Mouse (Mus musculus): ENCODE measurements around the gene Tbl1xr1.

Tbl1xr1 gene

DNA sequence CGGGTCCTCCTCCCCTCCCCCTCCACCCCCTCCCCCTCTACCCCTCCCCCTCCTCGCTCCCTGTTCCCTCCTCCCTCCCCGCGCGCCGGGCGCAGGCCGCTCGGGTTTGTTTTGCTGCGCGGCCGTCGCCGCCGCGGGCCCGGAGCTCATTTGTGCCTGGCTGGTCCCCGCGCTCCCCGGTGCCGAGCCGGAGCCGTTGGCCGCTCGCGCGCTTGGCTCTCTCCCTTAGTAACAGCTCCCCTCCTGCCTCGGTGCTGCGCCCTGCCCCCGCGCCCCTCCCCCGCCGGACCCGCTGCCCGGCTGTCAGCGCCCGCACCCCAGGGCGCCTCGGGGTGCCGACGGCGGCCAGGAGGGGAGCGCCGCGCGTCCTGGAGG is at the start of gene Tbl1xr1:
Tbl1xr1 (plus strand) TSS at position 92 of the 375 bp plus-strand sequence.
- peak; percentile 92 for DNase-seq (ENCODE audit: low spot score)

DNA sequence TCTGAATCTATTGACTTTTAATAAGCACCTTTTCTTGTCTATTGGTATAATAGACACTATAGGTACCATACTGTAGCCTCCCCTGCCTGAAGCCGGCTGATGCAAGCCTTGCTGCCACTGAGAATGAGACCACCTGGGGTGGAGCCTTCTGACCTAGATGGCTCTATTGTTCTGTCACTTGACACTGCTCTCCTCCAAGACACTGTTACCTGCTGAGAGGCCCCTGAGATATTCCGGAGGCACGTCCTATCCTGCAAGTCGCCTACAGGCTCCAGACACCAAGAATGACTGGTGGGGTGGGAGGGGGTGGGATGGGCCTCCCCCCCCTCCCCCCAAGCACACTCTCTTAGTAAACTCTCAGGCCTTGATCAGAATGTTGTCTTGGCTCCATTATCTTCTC is 38.4 kb upstream of the Tbl1xr1 start:
- DNase-seq (ENCODE audit: low spot score), result no peak

DNA sequence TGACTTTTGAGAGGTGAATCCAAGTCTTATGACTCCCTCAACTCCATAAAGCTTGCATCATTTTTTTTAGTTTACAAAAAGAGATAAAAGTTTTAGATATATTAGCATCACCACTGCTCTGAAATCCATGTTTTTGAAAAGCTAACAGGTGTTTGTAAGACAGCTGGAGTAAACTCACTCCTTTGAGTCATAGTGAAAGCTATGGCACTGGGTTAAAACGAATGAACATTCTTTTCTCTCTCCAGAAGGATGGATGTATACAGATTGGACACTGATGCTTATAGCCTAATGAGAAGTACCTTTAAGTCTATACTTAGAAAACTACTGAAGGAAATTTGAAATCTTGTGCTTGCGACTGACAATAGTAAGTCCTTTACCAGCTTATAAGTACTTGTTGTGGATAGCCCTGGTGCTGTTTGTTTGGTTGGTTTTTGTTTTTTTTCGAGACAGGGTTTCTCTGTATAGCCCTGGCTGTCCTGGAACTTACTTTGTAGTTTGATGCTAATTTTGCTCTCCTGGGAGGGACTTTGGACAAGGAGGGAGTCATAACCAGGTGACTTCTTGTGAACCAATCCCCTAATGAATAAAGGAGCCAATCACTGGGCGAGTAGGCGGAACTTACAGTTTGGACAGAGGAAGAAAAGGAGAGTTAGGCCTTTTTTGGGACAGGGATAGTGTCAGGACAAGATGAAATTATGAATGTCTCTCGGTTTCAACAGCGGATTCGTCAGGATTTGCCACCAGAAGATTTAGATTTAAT is 37.2 kb upstream of the Tbl1xr1 start:
- no peak for DNase-seq (ENCODE audit: low spot score)

DNA sequence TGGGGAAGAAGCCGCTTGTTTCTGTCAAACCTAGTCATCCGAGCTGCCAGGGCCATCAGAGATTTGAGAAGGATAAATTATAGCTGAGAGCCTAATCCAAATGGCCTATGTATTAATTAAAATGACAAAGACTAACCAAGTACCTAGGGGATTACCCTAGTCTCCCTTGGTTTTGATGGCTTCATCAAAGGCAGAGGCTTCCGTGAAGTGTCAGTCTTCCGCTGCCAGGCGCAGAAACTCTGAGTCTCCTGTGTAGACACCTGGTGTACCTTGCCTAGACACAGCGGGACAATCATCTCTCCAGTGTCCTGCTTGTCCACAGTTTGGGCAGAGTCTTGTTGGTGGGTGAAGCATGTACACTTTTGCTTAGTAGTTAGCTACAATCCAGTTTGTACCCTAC is 35.8 kb upstream of the Tbl1xr1 start:
- no peak for DNase-seq (ENCODE audit: low spot score)

DNA sequence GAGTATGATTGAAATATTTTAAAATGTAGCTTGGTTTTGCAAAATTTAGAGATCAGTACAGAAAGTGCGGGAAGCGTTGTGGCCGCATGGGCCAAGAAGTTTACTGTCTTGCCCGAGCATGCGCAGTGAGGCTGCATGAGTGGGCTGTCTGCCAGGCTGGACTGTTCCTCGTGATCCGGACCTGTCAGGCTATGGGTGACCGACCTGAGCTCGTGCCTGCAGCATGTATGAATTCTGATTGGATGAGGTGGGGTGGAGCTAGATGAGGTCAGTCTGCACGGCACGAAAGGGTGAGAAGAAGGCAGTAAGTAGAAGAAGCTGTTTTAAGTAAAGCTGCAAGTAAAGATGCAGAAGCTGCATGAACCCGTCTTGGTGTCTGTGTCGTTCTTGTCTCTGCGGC is 29.2 kb upstream of the Tbl1xr1 start:
- no peak for DNase-seq (ENCODE audit: low spot score)

DNA sequence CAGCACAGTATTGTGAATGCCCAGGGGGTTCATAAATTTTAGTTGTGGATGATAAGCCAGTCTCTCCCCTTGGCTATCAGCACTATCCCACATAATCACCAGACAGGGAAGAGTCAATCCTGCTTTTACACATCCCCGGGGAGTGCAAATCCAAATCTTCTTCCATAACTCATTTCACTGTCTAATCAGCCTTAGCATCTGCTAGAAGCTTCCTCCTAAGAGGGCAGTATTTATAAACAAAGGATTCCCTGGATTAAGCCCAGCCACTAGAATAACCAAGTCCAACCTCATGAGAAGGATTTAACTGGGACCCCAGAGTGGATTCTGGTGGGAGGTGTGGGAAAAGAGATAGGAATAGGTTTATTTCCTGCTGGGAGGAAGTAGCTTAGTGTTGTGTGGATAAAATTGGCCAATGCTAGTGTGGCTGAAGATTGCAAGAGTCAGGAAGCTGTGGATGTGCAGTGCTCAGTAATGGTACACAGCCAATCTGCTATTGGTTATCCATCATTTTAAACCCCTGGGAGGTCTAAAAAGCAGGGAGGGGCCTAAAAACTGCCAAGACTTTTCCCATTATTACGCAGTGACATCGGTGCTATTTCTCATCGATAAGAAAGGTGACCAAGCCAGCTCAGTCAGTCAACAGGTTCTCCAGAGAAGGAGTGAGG is 19.7 kb upstream of the Tbl1xr1 start:
- no peak for DNase-seq (ENCODE audit: low spot score)

DNA sequence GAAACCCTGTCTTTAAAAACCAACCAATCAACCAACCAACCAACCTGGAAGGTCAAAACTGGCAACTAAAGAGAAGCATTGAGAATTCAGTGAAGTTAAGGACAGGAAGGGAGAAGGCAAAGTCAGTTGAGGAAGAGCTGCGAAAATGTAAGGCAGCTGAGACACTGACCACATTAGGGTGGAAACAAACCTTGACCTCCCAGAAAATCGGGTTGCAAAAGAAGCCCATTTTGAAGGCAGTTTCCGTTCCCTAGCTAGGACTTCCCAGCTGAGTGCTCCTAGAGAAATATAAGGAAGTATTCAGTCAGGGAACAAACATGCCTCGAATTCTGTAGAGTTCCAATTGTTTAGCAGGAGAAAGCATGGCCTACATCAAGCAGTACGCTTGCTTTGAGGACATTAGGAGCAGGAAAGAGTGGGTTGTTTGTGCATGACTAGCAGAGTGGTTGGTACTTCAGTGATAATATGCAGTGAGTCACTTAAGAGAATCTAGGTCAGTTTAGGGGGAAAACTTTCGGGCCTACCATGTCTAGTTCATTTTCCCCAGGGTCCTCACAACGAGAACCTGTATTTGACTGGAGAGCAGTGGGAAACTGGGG is 18.1 kb upstream of the Tbl1xr1 start:
- no peak for DNase-seq (ENCODE audit: low spot score)

DNA sequence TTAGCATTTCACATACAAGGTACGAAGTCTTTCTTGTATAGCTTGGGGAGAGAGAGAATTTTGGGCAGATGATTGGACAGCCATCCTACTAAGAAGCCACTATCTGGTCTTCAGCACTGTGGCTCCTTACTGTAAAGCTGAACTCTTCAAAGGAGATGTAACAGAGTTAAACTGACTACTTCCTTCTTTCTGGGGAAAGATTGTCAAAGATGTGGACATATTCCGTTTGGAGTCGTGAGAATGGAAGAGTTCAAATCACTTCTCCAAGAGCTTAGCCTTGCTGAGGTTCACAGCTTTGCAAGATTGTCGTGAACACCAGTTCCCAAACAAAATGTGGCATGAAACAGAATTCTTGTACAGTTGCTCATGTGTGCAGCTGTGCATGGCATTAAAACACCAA is 15.3 kb upstream of the Tbl1xr1 start:
- DNase-seq (ENCODE audit: low spot score), result no peak

DNA sequence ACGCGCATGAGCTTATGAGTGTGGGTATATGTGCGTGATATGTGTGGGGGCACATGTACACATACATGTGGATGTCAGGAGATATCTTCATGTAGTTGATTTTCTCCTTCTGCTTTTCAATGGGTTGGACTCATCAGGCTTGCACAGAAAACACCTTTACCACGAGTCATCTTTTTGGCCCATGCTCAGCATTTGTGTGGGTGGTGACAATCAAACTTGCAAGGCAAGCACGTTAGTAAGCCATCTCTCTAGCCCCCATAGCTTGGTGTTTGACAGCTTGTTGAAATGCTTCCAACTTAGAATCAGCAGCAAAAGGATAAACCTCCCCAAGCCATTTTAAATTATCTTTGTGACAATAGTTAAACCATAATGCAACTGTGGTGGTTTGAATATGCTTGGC is 7.8 kb upstream of the Tbl1xr1 start:
- DNase-seq (ENCODE audit: low spot score), result no peak

DNA sequence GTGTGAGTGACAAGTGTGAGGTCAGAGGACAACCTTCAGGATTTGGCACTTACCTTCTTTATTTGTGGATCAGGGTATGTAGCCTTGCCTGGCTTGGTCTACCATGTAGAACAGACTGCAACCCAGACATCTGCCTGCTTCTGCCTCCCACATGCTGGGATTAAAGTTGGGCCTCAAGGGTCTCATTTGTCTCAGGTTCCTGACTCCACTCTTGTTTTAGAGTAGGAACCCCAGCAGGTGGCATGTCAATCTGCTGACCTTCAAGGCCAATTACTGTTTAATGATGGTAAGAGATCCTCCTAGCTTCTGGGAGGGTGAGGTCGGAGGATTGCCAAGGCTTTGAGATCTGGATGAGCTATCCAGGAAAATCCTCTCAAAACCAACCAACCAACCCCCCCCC is 2.5 kb upstream of the Tbl1xr1 start:
- DNase-seq (ENCODE audit: low spot score), result peak; percentile 6

DNA sequence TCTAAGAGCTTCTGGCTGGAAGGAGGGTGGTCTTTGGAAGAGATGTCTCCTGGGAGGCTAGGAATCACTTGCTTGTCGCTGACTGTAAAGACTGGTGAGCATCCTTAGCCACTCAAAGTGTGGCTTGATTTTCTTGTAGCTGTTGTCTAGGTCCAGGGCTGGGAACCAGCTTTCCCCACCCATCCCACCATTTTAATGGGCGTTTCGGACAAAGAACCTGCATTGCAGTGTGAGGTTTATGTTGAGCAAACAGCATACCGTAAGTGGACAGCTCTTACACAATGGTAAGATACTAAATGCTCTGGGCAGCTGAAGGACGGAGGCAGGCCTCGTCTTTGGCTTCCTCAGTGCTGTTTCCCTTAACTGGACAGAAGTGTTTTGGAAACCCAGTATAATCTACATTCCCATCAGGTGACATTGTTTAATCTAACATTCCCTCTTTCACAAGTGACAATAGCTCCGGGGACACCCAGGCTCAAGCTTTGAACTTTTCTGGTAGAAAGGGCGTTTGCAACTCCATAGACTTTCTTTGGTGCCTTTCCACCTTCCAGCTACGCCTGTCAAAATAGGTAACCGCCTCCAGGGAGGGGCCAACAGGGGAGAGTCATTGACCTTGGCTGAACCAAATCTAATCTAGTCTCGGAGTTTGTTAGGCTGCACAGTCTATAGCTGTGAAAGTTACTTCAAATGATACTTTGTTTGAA is 1.7 kb upstream of the Tbl1xr1 start:
- peak; percentile 51 for DNase-seq (ENCODE audit: low spot score)

DNA sequence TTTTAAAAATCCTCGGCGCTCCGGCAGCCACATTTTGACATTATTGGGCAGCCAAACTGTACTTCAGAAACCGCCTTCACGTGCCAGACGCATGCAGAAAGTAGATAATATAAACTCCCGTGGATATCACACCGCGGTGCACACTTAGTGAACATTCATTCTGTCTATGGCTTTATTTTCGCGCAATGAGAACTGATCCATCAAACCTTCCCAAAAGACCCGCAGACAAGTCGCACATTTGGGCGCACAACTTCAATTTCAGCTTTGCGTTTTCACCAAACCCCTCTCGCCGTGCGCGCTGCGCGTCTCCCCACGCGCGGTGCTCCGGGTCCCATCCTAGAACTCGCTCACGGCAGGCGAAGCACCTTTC is 950 bp upstream of the Tbl1xr1 start:
- DNase-seq (ENCODE audit: low spot score), result no peak

DNA sequence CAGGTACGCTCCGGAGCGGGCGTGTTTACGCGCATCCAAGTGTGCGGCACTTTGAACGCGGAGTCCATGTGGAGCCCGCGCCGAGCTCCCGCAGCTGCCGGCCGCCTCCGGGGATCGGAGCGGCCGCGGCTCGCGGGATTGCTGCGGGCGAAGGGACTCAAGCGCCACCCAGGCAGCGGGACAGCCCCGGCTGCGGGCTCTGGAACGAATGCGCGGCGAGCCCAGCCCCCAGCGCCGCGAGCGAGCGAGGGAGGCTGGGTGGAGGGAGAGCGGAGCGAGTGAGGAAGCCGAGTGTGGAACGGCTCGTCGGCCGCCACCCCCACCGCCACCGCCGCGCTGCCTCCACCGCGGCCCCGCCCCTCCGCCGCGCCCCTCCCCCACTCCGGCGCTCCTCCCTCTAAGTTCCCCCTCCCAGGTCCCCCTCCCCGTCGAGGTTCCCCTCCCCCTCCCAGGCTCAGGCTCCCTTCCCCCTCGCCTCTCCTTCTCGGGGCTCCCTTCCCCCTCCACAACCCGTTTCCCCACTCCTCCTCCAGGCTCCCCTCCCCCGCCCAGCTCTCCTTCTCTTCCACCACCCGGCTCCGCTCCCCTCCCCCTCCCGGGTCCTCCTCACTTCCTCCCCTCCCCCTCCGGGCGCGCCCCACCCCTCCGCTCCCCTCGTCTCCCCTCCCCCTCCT is 428 bp upstream of the Tbl1xr1 start:
- DNase-seq (ENCODE audit: low spot score), result peak; percentile 87

DNA sequence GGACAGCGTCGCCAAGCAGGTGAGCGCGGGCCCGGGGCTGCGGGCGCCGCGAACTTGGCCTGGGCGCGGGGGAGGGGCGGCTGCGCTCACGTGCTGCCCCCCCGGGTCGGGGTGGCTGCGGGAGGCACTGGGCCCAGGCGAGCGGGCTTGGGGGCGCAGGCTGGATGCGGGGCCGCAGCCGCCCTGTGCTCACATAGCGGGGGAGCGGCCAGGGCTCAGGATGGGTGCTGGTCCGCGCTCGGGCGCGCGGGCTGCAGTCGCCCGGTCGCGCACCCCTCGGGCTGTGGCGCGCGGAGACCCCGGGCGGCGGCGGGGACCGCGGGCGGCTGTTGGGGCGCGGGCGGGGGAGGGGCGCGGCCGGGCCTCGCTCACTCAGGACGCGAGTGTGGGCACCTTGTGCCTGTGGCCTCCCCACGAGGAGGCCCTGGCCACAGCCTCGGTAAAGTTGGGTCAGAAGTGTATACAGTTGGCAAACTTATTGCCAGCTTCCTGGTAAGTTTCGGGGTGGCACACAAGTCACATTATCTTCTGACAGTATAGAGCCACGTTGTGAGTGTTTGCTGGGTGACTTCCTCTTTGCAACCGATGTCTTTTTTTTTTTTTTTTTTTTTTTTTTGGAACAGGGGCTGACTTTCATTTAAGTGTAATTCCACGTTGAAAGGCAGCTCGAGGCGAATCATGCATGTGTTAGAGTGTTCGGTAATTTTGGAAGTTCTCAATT is 644 bp downstream of the Tbl1xr1 start:
- peak; percentile 39 for DNase-seq (ENCODE audit: low spot score)

DNA sequence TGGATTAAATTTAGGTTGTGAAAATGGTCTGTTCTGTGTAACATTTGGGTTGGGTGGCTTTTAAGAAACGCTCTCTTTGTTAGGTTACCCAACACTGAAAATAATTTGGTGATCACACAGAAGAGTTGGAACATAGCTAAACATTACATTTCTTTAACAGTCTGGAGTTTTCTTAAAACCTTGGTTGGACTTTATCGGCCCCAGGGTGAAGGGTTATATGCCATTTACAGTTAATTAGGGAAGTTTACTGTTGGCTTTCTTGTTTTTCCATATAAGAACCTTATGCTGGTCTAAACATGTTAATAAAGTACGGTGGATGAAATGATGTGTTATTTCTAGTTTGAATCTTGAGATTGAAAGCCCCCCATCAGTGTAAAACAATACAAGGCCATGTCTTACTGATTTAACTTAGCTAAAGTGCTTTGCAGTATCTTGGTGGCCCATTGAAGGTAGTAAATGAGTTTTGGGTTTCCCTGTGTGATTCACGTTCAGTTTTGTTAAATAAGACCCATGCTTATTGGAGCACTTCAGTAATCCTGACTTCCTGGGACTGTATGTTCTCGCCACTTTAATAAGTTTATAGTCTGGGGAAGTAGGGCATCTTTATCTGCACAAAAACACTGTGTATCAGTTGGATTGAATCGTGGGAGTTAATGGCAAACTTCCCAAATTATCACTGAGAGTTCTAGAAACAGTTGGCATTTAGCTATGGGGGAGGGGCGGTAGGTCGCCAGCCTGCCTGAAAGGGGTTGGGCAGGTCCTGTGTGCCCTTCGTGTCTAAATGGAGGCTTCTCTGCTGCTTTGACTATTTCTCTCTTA is 1.4 kb downstream of the Tbl1xr1 start:
- peak; percentile 59 for DNase-seq (ENCODE audit: low spot score)

DNA sequence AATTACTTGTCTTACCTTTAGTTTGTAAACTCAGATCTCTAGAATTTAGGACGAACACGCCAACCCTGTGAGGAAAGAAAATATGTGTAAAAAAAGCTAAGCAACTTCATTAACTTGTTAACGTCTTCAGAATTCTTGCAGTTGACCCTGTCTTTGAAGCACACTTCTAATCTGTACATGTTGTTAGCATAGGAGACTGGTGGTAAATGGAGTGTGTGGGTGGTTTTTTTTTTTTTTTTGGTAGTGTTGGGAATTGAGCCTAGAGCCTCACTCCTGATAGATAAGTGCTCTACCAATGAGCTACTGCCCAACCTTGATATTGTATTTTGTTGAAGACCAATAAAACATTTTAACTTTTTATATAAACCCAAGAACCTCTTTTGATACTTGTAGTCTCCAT is 2.1 kb downstream of the Tbl1xr1 start:
- no peak for DNase-seq (ENCODE audit: low spot score)

DNA sequence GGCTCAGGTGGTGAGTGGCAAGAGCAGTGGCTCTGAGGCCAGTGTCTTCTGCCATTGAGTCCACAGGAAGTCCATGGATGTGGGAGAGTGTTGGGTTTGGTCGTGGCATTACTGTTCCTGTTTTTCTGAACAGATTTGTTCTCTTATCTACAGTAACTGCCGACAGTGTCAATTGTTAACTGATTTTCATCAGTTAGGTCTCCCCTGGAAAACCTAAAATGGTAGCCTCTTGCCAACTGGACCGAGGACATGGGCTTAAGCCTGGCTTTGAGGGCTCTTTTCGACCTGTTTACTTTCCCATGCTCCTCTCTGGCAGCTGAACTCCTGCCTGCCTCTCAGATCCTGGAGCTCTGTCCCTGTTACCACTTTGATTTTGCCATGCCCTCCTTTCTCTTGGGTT is 5.4 kb downstream of the Tbl1xr1 start:
- no peak for DNase-seq (ENCODE audit: low spot score)

DNA sequence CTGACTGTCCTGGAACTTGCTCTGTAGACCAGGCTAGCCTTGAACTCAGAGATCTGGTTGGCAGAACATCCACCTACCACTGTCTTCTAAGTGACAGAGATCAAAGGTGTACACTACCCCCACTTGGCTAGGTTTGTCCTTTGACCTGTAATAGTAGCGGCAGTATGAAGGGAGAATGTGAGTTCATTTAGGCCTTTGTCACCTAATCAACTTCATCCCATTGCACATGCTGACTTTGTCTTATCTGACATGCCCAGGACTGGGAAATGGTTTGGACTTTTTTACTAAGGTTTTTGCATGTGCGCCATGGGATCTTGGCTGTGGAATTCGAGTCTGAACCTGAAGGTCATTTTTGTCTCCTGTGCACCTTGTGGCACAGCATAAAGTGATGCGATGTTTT is 6.4 kb downstream of the Tbl1xr1 start:
- no peak for DNase-seq (ENCODE audit: low spot score)

DNA sequence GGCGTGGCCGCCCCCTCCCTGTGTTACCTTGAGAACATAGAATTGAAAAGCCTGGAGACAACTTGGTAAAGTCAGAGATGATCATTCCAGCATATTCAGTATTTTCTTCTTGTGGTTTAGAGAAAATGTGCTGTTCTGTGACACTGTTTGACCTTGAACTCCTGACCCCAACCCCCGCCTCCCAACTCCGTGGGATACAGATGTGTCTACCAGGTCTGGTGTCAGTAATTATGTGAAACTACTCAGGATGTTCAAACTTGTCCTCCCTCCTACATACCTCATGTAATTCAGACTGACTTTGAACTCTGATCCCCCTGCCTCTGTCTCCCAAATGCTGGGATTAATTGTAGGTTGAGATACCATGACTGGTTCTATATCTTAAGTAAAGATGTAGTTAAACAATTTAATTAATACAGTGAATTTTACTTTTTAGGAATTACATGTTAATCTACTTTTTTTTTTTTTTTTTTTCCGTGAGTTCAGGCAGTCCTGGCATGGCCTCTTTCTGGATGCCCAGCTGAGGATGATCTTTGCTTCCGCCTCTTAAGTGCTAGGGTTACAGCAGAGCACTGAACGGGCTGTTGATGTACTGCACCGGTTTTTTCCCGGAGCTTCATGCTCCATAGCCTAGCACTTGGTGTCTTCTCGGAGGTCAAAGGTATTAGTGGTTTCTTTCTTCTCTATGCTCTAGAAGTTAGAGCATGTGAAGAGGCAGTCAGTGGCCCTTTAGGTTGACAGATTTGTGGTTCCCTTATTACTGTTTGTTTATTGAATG is 8.0 kb downstream of the Tbl1xr1 start:
- DNase-seq (ENCODE audit: low spot score), result no peak

DNA sequence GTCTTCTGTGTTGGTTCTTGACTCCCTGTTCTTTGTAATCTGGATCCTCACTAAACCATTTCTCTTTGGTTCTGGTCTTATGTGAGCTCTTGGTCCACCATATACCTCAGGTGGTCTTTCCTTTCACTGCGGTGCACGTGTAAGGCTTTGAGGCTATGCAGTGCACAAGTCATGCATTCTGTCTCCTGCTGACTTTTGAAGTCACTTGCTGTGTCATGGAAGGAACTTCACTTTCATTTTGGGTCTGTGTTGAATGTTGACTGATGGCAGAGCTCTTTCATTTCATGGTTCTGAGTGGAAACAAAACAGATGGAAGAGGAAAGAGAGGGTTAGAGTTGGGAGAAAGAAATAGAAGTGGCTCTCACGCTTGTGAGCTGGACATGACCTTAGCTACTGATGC is 13.4 kb downstream of the Tbl1xr1 start:
- DNase-seq (ENCODE audit: low spot score), result no peak

Measured in embryo, embryonic 10 days (tissue).